Mouse (Mus musculus) kidney, adult 2 months (tissue): ENCODE data around the gene Ddb2. TPM values are rescaled to one million over a fixed set of nuclear protein-coding genes. Genes with fewer than 3 reads are reported as not detected.

Experiments used
- DNase-seq: peaks from one replicate; pipeline ENCODE4 v3.0.0; 2021
- H3K27ac ChIP-seq: fragments of 200-500 bp; 2 replicates; pipeline ENCODE4 v1.5.1; 2012; ENCODE audit warnings: low read depth, low read length, control low read depth, inconsistent platforms; ENCODE audit not compliant: insufficient read depth
- H3K27me3 ChIP-seq: fragments of 200-500 bp; replicated peaks from 2 replicates; pipeline ENCODE4 v1.6.1; 2012; ENCODE audit warnings: mild to moderate bottlenecking, moderate library complexity, low read length, inconsistent platforms; ENCODE audit not compliant: control insufficient read depth, insufficient read depth
- H3K36me3 ChIP-seq: fragments of 200-500 bp; 2 replicates; pipeline ENCODE4 v1.6.1; 2012; ENCODE audit warnings: mild to moderate bottlenecking, moderate library complexity, low read length, inconsistent platforms; ENCODE audit not compliant: control insufficient read depth, insufficient read depth
- H3K4me1 ChIP-seq: fragments of 200-500 bp; 2 replicates; pipeline ENCODE4 v1.6.1; 2011; ENCODE audit warnings: low read length; ENCODE audit not compliant: control insufficient read depth, insufficient read depth
- H3K4me3 ChIP-seq: fragments of 200-500 bp; 2 replicates; pipeline ENCODE4 v1.5.1; 2011; ENCODE audit warnings: mild to moderate bottlenecking, low read depth, low read length, control low read depth; ENCODE audit not compliant: insufficient read depth
- CTCF ChIP-seq: fragments of 200-500 bp; conservative IDR thresholded peaks from 2 replicates; pipeline ENCODE4 v1.5.1; 2011; ENCODE audit warnings: low read depth, mild to moderate bottlenecking, control low read depth, low read length, moderate library complexity, mixed read lengths; ENCODE audit not compliant: insufficient read depth, insufficient read length
- POLR2A ChIP-seq: fragments of 200-500 bp; IDR thresholded peaks from one replicate; pipeline ENCODE4 v1.6.1; 2011; ENCODE audit warnings: low read depth, low read length, control low read depth
- WGBS: fragments of 180-500 bp; shearing (Covaris S2); methylation state at CpG from one replicate; pipeline ENCODE4 v1.1.7; 2018; 5-methylcytosine and 5-hydroxymethylcytosine counted together
- polyA plus RNA-seq: library from polyadenylated mRNA; depleted of rRNA; stranded (reverse); fragments of >200 nt; gene quantifications from 2 replicates; pipeline ENCODE4 v1.2.3, GENCODE M21; 2012

Ddb2 gene
- polyA plus RNA-seq, 1 experiment, result 11.7 TPM

DNA sequence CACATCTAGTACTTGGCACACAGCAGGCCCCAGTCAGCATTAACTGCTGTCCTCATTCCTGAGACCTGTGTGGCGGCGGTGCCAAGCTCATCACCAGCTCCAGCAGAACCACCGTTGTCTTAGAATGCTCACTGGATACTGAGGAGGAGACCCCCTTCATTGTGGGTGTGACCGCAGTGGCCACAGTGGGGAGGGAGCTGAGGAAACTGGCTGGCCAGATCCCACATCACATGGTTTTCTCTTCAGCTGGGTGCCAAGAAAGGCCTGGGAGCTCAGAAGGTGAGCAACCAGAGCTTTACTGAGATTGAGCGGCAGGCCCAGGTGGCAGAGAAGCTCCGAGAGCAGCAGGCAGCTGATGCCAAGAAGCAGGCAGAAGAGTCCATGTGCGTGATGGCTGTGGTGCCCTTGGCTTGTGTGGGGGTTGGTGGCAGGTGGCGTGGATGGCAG, 32.9 kb upstream of the Ddb2 start:
- H3K27ac ChIP-seq, result no peak overlapping the region
- H3K36me3 ChIP-seq, result peaks cover 12% of the 10 kb centered on the region
- DNase-seq, result no peak
- H3K27me3 ChIP-seq, result no peaks in the 10 kb centered on the region
- H3K4me3 ChIP-seq, result no peak overlapping the region
- WGBS, result 81% methylated on average over 8 of the region's 8 CpGs
- H3K4me1 ChIP-seq, result 0 out of 2 replicates have a peak, but pooled peaks cover 4% of the 10 kb centered on the region
- TF ChIP-seq CTCF (no peak), POLR2A (no peak)

GRCm38 (mm10) chr2:91268706-91269105, 31.9 kb upstream of the Ddb2 start:
- WGBS, result 70% methylated on average over 2 of the region's 2 CpGs
- no peaks in the 10 kb centered on the region for H3K27me3 ChIP-seq
- DNase-seq, result no peak
- peaks cover 8% of the 10 kb centered on the region for H3K36me3 ChIP-seq
- TF ChIP-seq CTCF (no peak), POLR2A (no peak)
- peaks cover 9% of the 10 kb centered on the region; the same call in 1 of the 2 replicates for H3K4me1 ChIP-seq
- H3K4me3 ChIP-seq, result no peak overlapping the region
- H3K27ac ChIP-seq, result no peak overlapping the region

DNA sequence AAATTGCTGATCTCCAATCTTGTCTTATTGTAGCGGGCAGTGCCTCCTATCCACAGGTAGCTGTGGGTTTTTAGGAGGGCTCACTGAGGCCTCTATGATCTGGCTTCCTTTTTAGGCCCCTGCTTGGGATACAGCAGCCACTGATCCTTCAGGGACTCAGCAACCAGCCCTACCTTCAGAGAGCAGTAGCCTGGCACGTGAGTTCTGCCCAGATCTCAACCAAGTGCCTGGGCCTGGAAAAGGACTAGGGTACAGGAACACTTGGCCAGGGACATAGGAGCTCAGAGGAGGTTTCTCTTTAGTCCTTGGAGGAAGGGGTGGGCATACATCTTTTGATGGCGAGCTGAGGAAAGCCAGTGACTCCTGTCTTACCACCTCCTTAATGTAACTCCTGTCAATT, 31.3 kb upstream of the Ddb2 start:
- DNase-seq, result no peak
- peaks cover 7% of the 10 kb centered on the region for H3K36me3 ChIP-seq
- 94% methylated on average over 3 of the region's 3 CpGs for WGBS

DNA sequence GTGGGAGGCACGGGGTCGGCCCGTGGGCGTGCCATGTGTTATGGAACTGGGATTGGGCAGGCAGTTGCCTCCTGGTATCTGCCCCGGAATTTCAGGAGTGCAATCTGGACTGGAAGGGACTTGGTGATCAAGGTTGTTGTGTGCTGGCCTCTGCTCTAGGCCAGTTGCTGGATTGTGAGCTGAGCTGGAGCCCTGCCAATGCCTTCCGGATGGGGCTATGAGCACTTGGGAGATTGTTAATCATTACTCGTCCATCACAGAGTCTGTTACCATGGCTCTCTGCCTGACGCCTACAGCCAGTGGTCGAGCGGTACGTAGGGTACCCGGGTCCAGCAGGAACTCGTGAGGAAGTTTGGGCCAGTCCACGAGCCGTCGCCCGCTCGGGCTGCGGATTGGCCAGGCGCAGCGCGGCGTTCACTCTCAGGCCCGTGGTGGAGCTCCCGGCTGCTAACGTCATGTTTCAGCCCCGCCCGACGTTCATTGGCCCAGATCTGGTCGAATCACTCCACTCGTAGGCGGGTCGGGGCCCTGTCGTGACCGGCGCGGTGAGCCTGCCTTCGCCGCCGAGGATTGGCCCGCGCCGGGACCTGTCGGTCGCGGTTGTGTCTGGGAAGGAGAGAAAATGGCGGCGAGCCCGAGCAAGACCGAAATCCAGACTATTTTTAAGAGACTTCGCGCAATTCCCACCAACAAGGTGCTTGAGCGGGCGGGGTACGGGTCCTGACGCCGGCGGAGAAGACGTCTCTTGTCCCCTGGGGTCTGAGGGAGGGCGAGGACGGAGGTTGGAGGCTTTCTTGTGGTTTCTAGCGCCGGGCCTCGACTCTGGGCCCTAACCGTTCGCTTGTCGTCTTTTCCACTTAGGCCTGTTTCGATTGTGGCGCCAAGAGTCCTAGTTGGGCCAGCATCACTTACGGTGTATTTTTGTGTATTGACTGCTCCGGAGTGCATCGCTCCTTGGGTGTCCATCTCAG, 28.2 kb upstream of the Ddb2 start, which contains the start of gene Arfgap2:
Arfgap2 (plus strand) TSS at position 264 of the 971 bp plus-strand sequence.
- TF ChIP-seq POLR2A, result peak; percentile 42
- TF ChIP-seq CTCF, result no peak
- DNase-seq, result peak; percentile 100
- peaks cover 9% of the 10 kb centered on the region; the same call in 1 of the 2 replicates for H3K4me1 ChIP-seq
- peak within 1 kb of the TSS; percentile 64 for H3K4me3 ChIP-seq
- under 1% methylated on average over 72 of the region's 72 CpGs for WGBS
- H3K27ac ChIP-seq, result peak within 1 kb of the TSS; percentile 77
- H3K27me3 ChIP-seq, result no peaks in the 10 kb centered on the region
- H3K36me3 ChIP-seq, result peaks cover 4% of the 10 kb centered on the region; the same call in 1 of the 2 replicates

More for the DNA sequence above, 31.3 kb upstream of the Ddb2 start:
- TF ChIP-seq CTCF, result no peak
- no peak for TF ChIP-seq POLR2A
- H3K27ac ChIP-seq, result no peak overlapping the region
- H3K4me3 ChIP-seq, result no peak overlapping the region
- H3K27me3 ChIP-seq, result no peaks in the 10 kb centered on the region
- peaks cover 9% of the 10 kb centered on the region; the same call in 1 of the 2 replicates for H3K4me1 ChIP-seq

- peaks cover 2% of the 10 kb centered on the region; the same call in 1 of the 2 replicates for H3K36me3 ChIP-seq
- H3K4me3 ChIP-seq, result no peak overlapping the region
- peaks cover 9% of the 10 kb centered on the region; the same call in 1 of the 2 replicates for H3K4me1 ChIP-seq
- no peaks in the 10 kb centered on the region for H3K27me3 ChIP-seq
- TF ChIP-seq CTCF, result no peak
- TF ChIP-seq POLR2A, result no peak
- WGBS, result 78% methylated on average over 17 of the region's 17 CpGs
- peak overlapping the region; percentile 77 for H3K27ac ChIP-seq
- DNase-seq, result no peak
Observed at GRCm38 (mm10) chr2:91263692-91264660, 27.2 kb upstream of the Ddb2 start.

GRCm38 (mm10) chr2:91259493-91259892, 22.7 kb upstream of the Ddb2 start:
- Histone ChIP-seq H3K4me3 (no peak overlapping the region), H3K27ac (no peak overlapping the region), H3K36me3 (no peaks in the 10 kb centered on the region), H3K4me1 (peaks cover 4% of the 10 kb centered on the region; the same call in 1 of the 2 replicates), H3K27me3 (no peaks in the 10 kb centered on the region)
- WGBS, result 94% methylated on average over 1 of the region's 1 CpGs
- no peak for DNase-seq
- TF ChIP-seq CTCF (no peak), POLR2A (no peak)

GRCm38 (mm10) chr2:91258830-91259229, 22.0 kb upstream of the Ddb2 start:
- TF ChIP-seq POLR2A (no peak), CTCF (no peak)
- Histone ChIP-seq H3K27me3 (no peaks in the 10 kb centered on the region), H3K27ac (0 out of 2 replicates have a peak overlapping the region, but pooled peaks have one; percentile 6), H3K4me3 (no peak overlapping the region), H3K4me1 (no peaks in the 10 kb centered on the region), H3K36me3 (no peaks in the 10 kb centered on the region)
- 70% methylated on average over 1 of the region's 1 CpGs for WGBS
- no peak for DNase-seq
